Mouse (Mus musculus) limb, embryonic 10.5 days (tissue): ENCODE data around the gene Plxna4. TPM values are rescaled to one million over a fixed set of nuclear protein-coding genes. Genes with fewer than 3 reads are reported as not detected.

Source experiments
- DNase-seq: peaks from one replicate; pipeline ENCODE4 v3.0.0-alpha.2; 2017; ENCODE audit warnings: low spot score
- H3K27ac ChIP-seq: fragments of 300-500 bp; sonication (generic); 2 replicates; pipeline ENCODE4 v1.5.1; 2016; ENCODE audit warnings: mild to moderate bottlenecking
- H3K27me3 ChIP-seq: fragments of 300-500 bp; sonication (generic); 2 replicates; pipeline ENCODE4 v1.6.1; 2016; ENCODE audit warnings: low read depth, mild to moderate bottlenecking; ENCODE audit not compliant: poor library complexity, severe bottlenecking
- H3K36me3 ChIP-seq: fragments of 300-500 bp; sonication (generic); 2 replicates; pipeline ENCODE4 v1.6.1; 2016; ENCODE audit warnings: mild to moderate bottlenecking, moderate library complexity
- H3K4me1 ChIP-seq: fragments of 300-500 bp; sonication (generic); 2 replicates; pipeline ENCODE4 v1.6.1; 2016
- H3K4me3 ChIP-seq: fragments of 300-500 bp; sonication (generic); 2 replicates; pipeline ENCODE4 v1.5.1; 2016; ENCODE audit warnings: mild to moderate bottlenecking, moderate library complexity
- H3K9me3 ChIP-seq: fragments of 300-500 bp; sonication (generic); replicated peaks from 2 replicates; pipeline ENCODE4 v1.6.1; 2016; ENCODE audit warnings: mild to moderate bottlenecking
- WGBS: fragments of 180-500 bp; shearing (Covaris S2); methylation state at CpG from one replicate; pipeline ENCODE4 v1.1.7; 2016; 5-methylcytosine and 5-hydroxymethylcytosine counted together
- polyA plus RNA-seq: library from polyadenylated mRNA; unstranded; fragments of >200 nt; fragmentation: Nextera tagmentation; extraction: Ambion mirVana; gene quantifications from 2 replicates; pipeline ENCODE4 v1.2.1, GENCODE M21; 2016

Plxna4 gene
- polyA plus RNA-seq, 1 experiment from 2014 or later: 1.9 TPM

- DNase-seq: no peak
- H3K36me3 ChIP-seq: no peaks in the 10 kb centered on the region
- WGBS: 79% methylated on average over 8 of the region's 8 CpGs
These were observed 245.3 kb downstream of the Plxna4 start for GRCm38 (mm10) chr6:32342727-32343126.

GRCm38 (mm10) chr6:32342272-32342671, 245.7 kb downstream of the Plxna4 start:
- Histone ChIP-seq H3K4me3 (no peak overlapping the region), H3K36me3 (no peaks in the 10 kb centered on the region), H3K27me3 (no peaks in the 10 kb centered on the region), H3K4me1 (peaks cover 80% of the 10 kb centered on the region), H3K9me3 (no peaks in the 10 kb centered on the region), H3K27ac (no peak overlapping the region)
- DNase-seq: no peak
- 85% methylated on average over 6 of the region's 6 CpGs for WGBS

More at GRCm38 (mm10) chr6:32342727-32343126, 245.3 kb downstream of the Plxna4 start:
- Histone ChIP-seq H3K27ac (peak overlapping the region; percentile 53; the same call in 1 of the 2 replicates), H3K27me3 (no peaks in the 10 kb centered on the region), H3K4me3 (no peak overlapping the region), H3K4me1 (peaks cover 77% of the 10 kb centered on the region), H3K9me3 (no peaks in the 10 kb centered on the region)

GRCm38 (mm10) chr6:32338416-32338943, 249.5 kb downstream of the Plxna4 start:
- no peaks in the 10 kb centered on the region for H3K36me3 ChIP-seq
- H3K4me1 ChIP-seq: peaks cover 58% of the 10 kb centered on the region
- H3K27me3 ChIP-seq: no peaks in the 10 kb centered on the region
- WGBS: 22% methylated on average over 8 of the region's 8 CpGs
- no peak for DNase-seq
- H3K4me3 ChIP-seq: no peak overlapping the region
- 0 out of 2 replicates have a peak overlapping the region, but pooled peaks have one; percentile 25 for H3K27ac ChIP-seq
- H3K9me3 ChIP-seq: no peaks in the 10 kb centered on the region

- Histone ChIP-seq H3K36me3 (no peaks in the 10 kb centered on the region), H3K4me3 (no peak overlapping the region), H3K27me3 (peaks cover 30% of the 10 kb centered on the region; the same call in 1 of the 2 replicates), H3K27ac (no peak overlapping the region), H3K4me1 (peaks cover 33% of the 10 kb centered on the region), H3K9me3 (no peaks in the 10 kb centered on the region)
- no peak for DNase-seq
These were observed 256.7 kb downstream of the Plxna4 start for GRCm38 (mm10) chr6:32331281-32331680.

GRCm38 (mm10) chr6:32330034-32330795, 257.8 kb downstream of the Plxna4 start:
- 83% methylated on average over 9 of the region's 9 CpGs for WGBS
- Histone ChIP-seq H3K36me3 (no peaks in the 10 kb centered on the region), H3K27ac (peak overlapping the region; percentile 50; the same call in 1 of the 2 replicates), H3K9me3 (no peaks in the 10 kb centered on the region), H3K4me3 (no peak overlapping the region), H3K27me3 (peaks cover 30% of the 10 kb centered on the region; the same call in 1 of the 2 replicates), H3K4me1 (peaks cover 33% of the 10 kb centered on the region)
- DNase-seq: no peak

- Histone ChIP-seq H3K36me3 (no peaks in the 10 kb centered on the region), H3K4me3 (no peak overlapping the region), H3K4me1 (peaks cover 33% of the 10 kb centered on the region), H3K27ac (no peak overlapping the region), H3K9me3 (no peaks in the 10 kb centered on the region), H3K27me3 (peaks cover 30% of the 10 kb centered on the region; the same call in 1 of the 2 replicates)
- WGBS: 3% methylated on average over 8 of the region's 8 CpGs
- peak; percentile 86 for DNase-seq
These were observed 260.0 kb downstream of the Plxna4 start for GRCm38 (mm10) chr6:32328028-32328427.

- Histone ChIP-seq H3K36me3 (no peaks in the 10 kb centered on the region), H3K4me3 (no peak overlapping the region), H3K27ac (no peak overlapping the region), H3K4me1 (peaks cover 33% of the 10 kb centered on the region), H3K9me3 (no peaks in the 10 kb centered on the region), H3K27me3 (peaks cover 30% of the 10 kb centered on the region; the same call in 1 of the 2 replicates)
- no peak for DNase-seq
- 28% methylated on average over 5 of the region's 5 CpGs for WGBS
These were observed 260.8 kb downstream of the Plxna4 start for GRCm38 (mm10) chr6:32327173-32327572.

GRCm38 (mm10) chr6:32326406-32326805, 261.6 kb downstream of the Plxna4 start:
- 84% methylated on average over 5 of the region's 5 CpGs for WGBS
- no peak overlapping the region for H3K4me3 ChIP-seq

GRCm38 (mm10) chr6:32325851-32326250, 262.1 kb downstream of the Plxna4 start:
- Histone ChIP-seq H3K36me3 (no peaks in the 10 kb centered on the region), H3K4me1 (peaks cover 33% of the 10 kb centered on the region), H3K9me3 (no peaks in the 10 kb centered on the region), H3K4me3 (no peak overlapping the region), H3K27ac (no peak overlapping the region), H3K27me3 (peaks cover 23% of the 10 kb centered on the region; the same call in 1 of the 2 replicates)
- 81% methylated on average over 7 of the region's 7 CpGs for WGBS
- DNase-seq: no peak

More at GRCm38 (mm10) chr6:32326406-32326805, 261.6 kb downstream of the Plxna4 start:
- H3K36me3 ChIP-seq: no peaks in the 10 kb centered on the region
- H3K4me1 ChIP-seq: peaks cover 33% of the 10 kb centered on the region
- H3K9me3 ChIP-seq: no peaks in the 10 kb centered on the region
- DNase-seq: no peak
- H3K27ac ChIP-seq: no peak overlapping the region
- H3K27me3 ChIP-seq: peaks cover 26% of the 10 kb centered on the region; the same call in 1 of the 2 replicates

- WGBS: 75% methylated on average over 3 of the region's 3 CpGs
- Histone ChIP-seq H3K36me3 (no peaks in the 10 kb centered on the region), H3K27ac (no peak overlapping the region), H3K4me3 (no peak overlapping the region), H3K4me1 (no peaks in the 10 kb centered on the region), H3K27me3 (no peaks in the 10 kb centered on the region), H3K9me3 (no peaks in the 10 kb centered on the region)
- DNase-seq: no peak
These were observed 266.8 kb downstream of the Plxna4 start for GRCm38 (mm10) chr6:32321187-32321586.

GRCm38 (mm10) chr6:32320254-32320653, 267.7 kb downstream of the Plxna4 start:
- no peaks in the 10 kb centered on the region for H3K9me3 ChIP-seq
- WGBS: 40% methylated on average over 3 of the region's 3 CpGs
- DNase-seq: no peak

GRCm38 (mm10) chr6:32317470-32317869, 270.5 kb downstream of the Plxna4 start:
- no peaks in the 10 kb centered on the region for H3K4me1 ChIP-seq
- no peak overlapping the region for H3K4me3 ChIP-seq
- H3K27me3 ChIP-seq: no peaks in the 10 kb centered on the region
- no peak for DNase-seq
- no peaks in the 10 kb centered on the region for H3K36me3 ChIP-seq
- WGBS: 85% methylated on average over 8 of the region's 8 CpGs
- no peak overlapping the region for H3K27ac ChIP-seq
- no peaks in the 10 kb centered on the region for H3K9me3 ChIP-seq

More at GRCm38 (mm10) chr6:32320254-32320653, 267.7 kb downstream of the Plxna4 start:
- Histone ChIP-seq H3K36me3 (no peaks in the 10 kb centered on the region), H3K4me3 (no peak overlapping the region), H3K4me1 (no peaks in the 10 kb centered on the region), H3K27ac (no peak overlapping the region), H3K27me3 (no peaks in the 10 kb centered on the region)

- 28% methylated on average over 6 of the region's 6 CpGs for WGBS
- H3K4me3 ChIP-seq: no peak overlapping the region
- H3K36me3 ChIP-seq: no peaks in the 10 kb centered on the region
- H3K27me3 ChIP-seq: no peaks in the 10 kb centered on the region
- H3K4me1 ChIP-seq: no peaks in the 10 kb centered on the region
- DNase-seq: no peak
- H3K9me3 ChIP-seq: no peaks in the 10 kb centered on the region
- H3K27ac ChIP-seq: no peak overlapping the region
These were observed 273.0 kb downstream of the Plxna4 start for GRCm38 (mm10) chr6:32315011-32315450.
